Mouse (Mus musculus) embryonic facial prominence, embryonic 10.5 days (tissue): ENCODE data around the gene Clca3b. TPM values are rescaled to one million over a fixed set of nuclear protein-coding genes. Genes with fewer than 3 reads are reported as not detected.
"Not testable (repeated sequence)": the region's sequence is repeated elsewhere in the genome, so short reads cannot be mapped to it uniquely, and the experiment has no call there.

ENCODE experiments used
- DNase-seq: peaks from one replicate; pipeline ENCODE4 v3.0.0-alpha.2; 2017; ENCODE audit warnings: low spot score
- H3K27ac ChIP-seq: fragments of 300-500 bp; sonication (generic); replicated peaks from 2 replicates; pipeline ENCODE4 v1.5.1; 2016; ENCODE audit warnings: mild to moderate bottlenecking
- H3K27me3 ChIP-seq: fragments of 300-500 bp; sonication (generic); replicated peaks from 2 replicates; pipeline ENCODE4 v1.6.1; 2016; ENCODE audit warnings: low read depth, mild to moderate bottlenecking; ENCODE audit not compliant: poor library complexity, severe bottlenecking
- H3K36me3 ChIP-seq: fragments of 300-500 bp; sonication (generic); replicated peaks from 2 replicates; pipeline ENCODE4 v1.6.1; 2016; ENCODE audit warnings: mild to moderate bottlenecking, moderate library complexity
- H3K4me1 ChIP-seq: fragments of 300-500 bp; sonication (generic); 2 replicates; pipeline ENCODE4 v1.6.1; 2016
- H3K4me3 ChIP-seq: fragments of 300-500 bp; sonication (generic); 2 replicates; pipeline ENCODE4 v1.5.1; 2016; ENCODE audit warnings: mild to moderate bottlenecking, moderate library complexity
- H3K9me3 ChIP-seq: fragments of 300-500 bp; sonication (generic); 2 replicates; pipeline ENCODE4 v1.6.1; 2016; ENCODE audit warnings: mild to moderate bottlenecking
- WGBS: fragments of 180-500 bp; shearing (Covaris S2); methylation state at CpG from one replicate; pipeline ENCODE4 v1.1.7; 2016; 5-methylcytosine and 5-hydroxymethylcytosine counted together
- polyA plus RNA-seq: library from polyadenylated mRNA; unstranded; fragments of >200 nt; fragmentation: Nextera tagmentation; extraction: Ambion mirVana; gene quantifications from 2 replicates; pipeline ENCODE4 v1.2.1, GENCODE M21; 2016

The Clca3b gene
- polyA plus RNA-seq, 1 experiment from 2014 or later, result not detected

DNA sequence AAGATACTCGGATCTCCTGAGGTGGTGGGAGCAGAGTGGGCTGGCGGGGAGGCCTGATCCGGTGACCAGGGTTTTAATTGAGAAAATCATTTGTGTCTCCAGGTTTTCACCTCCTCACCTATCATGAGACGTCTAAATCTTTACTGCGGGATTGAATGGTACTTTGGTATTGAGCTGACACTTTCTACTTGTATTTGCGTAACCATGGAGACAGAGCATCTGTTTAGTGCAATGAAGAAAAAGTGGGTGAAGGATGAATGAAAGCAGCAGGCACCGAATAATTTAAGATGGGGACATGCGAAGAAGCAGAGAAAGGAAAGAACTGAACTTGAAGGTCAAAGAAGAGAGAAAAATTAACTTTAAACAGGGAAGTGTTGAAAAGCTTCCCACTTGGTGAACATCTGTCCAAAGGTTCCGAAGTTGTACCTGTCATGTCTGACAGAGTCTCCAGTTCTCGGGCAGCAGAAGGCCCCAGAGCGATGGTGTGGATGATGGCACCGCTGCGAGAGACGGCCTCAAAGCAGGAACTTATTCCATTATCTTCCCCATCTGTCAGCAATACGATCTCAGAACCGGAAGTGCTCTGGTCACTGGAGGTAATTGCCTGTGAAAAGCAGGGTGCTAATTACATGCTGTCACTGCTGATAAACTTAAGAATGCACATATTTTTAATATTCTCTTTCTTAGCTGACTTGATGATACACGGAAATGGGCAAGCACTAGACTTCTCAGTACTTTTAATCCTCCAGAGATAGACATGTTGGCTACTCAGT is 40.8 kb downstream of the Clca3b start:
- not testable (repeated sequence) for H3K4me3 ChIP-seq, H3K4me1 ChIP-seq, H3K27ac ChIP-seq, H3K36me3 ChIP-seq, H3K9me3 ChIP-seq, DNase-seq, H3K27me3 ChIP-seq
- 79% methylated on average over 16 of the region's 17 CpGs for WGBS

DNA sequence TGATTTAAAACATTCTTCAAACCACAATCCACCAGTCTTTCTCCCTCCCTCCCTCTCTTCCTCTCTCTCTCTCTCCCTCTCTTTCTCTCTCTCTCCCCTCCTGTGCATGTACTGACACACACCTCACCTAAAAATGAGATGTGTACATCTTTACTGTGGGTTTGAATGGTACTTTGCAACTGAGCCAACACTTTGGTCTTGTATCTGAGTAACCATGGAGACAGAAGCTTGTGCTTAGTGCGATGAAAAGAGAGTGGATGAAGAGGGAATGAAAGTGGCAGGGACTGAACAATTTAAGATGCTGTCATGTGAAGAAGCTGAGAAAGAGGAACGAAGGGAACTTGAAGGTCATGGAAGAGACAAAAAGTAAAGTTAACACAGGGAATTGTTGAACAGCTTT is 42.5 kb downstream of the Clca3b start:
- not testable (repeated sequence) for DNase-seq, H3K4me3 ChIP-seq, H3K9me3 ChIP-seq, H3K27ac ChIP-seq, H3K27me3 ChIP-seq, H3K4me1 ChIP-seq, H3K36me3 ChIP-seq
- 86% methylated on average over 2 of the region's 2 CpGs for WGBS

DNA sequence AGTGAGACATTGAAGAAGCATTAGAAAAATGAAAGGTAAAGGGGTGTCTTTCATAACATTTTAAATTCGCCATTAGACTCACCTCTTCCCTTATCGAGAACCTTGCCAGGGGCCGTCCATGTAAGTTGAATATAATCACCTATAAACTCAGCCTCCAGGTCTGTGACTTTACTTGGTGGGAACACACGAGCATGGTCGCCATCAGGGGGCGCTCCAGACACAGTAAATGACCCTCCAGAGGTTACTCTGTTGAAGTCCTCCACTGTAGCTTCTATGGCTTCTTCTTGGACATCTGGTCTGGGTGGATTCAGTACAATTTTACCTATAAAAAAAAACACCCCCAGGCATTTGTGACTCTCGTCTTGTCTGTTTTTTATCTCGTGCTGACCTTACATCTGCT is 47.3 kb downstream of the Clca3b start:
- H3K36me3 ChIP-seq, result no peaks in the 10 kb centered on the region
- H3K9me3 ChIP-seq, result no peaks in the 10 kb centered on the region
- no peaks in the 10 kb centered on the region for H3K4me1 ChIP-seq
- H3K27ac ChIP-seq, result no peak overlapping the region
- 32% methylated on average over 8 of the region's 8 CpGs for WGBS
- DNase-seq, result peak; percentile 61
- H3K4me3 ChIP-seq, result no peak overlapping the region
- H3K27me3 ChIP-seq, result no peaks in the 10 kb centered on the region

DNA sequence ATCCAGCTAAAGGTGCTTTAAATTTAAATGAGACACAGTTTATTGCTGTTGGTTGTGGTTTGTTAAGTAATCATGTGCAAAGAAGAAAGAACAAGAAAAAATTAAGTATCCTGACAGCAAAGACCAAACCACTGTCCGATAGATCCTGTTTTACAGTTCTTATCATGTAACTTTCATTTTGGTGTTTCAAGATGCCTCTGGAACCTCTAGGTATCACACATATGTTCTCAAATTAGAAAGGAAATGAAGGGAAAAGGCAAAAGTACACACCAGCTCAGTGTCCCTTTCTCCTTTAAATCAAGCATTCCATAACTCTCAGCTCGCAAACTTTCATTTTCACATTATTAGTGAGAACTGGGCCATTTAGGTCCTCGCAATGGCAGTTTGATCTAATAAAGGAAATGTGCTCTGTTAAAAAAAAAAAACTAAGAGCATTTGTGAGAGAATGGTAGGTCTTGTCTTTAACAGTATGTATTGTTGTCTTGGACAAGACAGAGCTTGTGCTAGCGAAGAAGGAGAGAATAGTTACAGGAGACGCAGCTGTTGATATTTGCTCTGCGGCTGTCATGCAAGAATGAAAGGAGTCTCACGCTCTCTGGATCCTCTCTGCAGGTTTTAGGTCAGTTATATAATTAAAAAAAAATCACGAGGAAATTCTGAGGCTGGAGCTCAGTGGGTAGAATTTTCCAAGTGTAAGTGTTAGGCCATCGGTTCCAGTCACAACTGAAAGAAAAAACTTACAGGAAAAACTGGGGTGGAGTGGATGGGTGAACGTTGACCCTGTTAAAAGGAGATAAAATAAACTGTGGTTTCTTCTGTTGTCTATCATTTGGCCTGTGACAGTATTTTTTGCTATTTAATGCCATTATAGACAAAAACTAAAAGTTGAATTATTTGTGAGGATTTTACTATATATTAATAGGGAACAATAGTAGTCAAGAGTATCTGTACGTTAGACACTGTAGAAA is 63.7 kb downstream of the Clca3b start:
- Histone ChIP-seq H3K9me3 (no peaks in the 10 kb centered on the region), H3K27ac (no peak overlapping the region), H3K4me1 (no peaks in the 10 kb centered on the region), H3K27me3 (no peaks in the 10 kb centered on the region), H3K4me3 (no peak overlapping the region), H3K36me3 (no peaks in the 10 kb centered on the region)
- no peak for DNase-seq
- 83% methylated on average over 11 of the region's 11 CpGs for WGBS

Other genes starting within 250 kb of the Clca3b start
- gene Sh3glb1, start 129.0 kb downstream of the Clca3b start, polyA plus RNA-seq, result 65.7 and 68.5 TPM in 2 replicates
- not detected in 2 replicates for gene Clca3a1, start 88.4 kb downstream of the Clca3b start, polyA plus RNA-seq
- gene Clca3a2, start 29.9 kb downstream of the Clca3b start, polyA plus RNA-seq, result not detected in 2 replicates
- not detected in 2 replicates for gene Clca4b, start 83.2 kb upstream of the Clca3b start, polyA plus RNA-seq
- 0.05 TPM in 2 replicates for gene Clca4a, start 125.7 kb upstream of the Clca3b start, polyA plus RNA-seq
- gene Clca1, start 183.4 kb upstream of the Clca3b start, polyA plus RNA-seq, result not detected in 2 replicates